Mouse (Mus musculus) NIH3T3 (cell line): ENCODE measurements around the gene Oxld1.

Experiments
- DNase-seq: peaks from one replicate; pipeline ENCODE4 v3.0.0-alpha.2; 2012; ENCODE audit warnings: low read depth

The Oxld1 gene

DNA sequence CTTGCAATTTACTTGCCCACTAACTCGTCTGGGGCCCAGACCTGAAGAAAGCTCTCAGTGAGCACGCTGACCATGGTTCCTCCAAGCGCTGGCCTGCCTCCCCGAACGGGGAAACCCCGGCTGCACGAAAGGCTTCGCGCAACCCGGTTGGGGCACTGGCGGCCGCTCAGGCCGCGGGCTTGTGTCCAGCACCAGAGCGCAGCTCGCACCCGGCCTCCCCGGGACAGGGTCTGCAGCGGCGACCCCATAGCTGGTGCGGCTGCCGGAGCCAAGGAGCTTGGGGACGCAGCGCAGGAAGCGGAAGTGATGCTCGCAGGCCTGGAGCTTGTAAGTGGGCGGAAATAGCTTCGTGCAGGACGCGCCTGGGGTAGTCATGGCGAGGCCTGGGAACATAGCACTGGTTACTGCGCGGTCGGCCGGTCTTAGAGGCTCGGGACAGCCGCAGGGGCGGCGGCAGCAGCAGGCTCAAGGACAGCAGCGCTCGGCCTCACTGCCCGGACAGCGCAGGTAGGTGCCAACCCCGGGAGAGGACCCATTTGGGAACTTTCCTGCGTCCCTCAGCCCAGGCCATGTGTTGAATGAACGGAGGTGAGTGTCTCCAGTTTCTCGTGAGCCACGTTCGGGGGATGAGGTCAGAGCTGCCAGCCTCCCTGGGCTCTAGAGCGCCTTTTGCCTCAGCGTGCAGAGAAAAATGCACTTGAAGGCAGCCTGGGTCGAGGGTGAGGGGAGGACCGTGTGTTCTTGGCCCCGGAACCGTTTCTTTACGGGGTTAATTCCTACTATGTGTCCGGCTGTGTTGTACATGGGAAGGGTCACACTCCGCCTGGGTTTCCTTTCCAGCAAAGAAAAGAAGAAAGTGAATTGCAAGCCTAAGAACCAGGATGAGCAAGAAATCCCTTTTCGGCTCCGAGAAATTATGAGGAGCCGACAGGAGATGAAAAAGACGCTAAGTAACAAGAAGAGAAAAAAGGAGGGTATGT lies at the start of gene Oxld1, which contains the start of gene Ccdc137:
Oxld1 (minus strand) TSS at position 297 of the 980 bp plus-strand sequence.
Ccdc137 (plus strand) TSS at position 344 of the 980 bp plus-strand sequence.
- peak; percentile 86 for DNase-seq

DNA sequence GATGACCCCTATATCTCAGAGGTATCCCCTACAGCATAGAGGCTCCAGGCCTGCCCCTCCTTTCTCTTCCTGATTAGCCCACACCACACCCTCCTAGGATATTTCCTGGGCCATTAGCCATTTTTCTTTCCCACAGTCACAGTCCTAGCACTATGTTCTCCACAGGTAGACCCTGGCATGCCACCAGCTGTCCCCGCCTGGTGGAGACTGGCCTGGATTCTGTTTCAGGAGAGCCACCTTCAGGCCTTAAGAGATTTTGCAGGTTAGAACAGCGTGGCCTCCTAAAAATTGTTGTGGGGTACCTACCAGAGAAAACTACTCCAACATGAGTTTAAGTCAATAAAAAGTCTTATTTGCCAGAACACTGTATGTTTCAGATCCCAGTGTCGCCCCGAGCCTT lies 49.0 kb upstream of the Oxld1 start:
- no peak for DNase-seq

- DNase-seq, result no peak
Measured at GRCm38 (mm10) chr11:120505661-120506060, 47.8 kb upstream of the Oxld1 start.

- DNase-seq, result no peak
Measured at GRCm38 (mm10) chr11:120501701-120502100, 43.8 kb upstream of the Oxld1 start.

DNA sequence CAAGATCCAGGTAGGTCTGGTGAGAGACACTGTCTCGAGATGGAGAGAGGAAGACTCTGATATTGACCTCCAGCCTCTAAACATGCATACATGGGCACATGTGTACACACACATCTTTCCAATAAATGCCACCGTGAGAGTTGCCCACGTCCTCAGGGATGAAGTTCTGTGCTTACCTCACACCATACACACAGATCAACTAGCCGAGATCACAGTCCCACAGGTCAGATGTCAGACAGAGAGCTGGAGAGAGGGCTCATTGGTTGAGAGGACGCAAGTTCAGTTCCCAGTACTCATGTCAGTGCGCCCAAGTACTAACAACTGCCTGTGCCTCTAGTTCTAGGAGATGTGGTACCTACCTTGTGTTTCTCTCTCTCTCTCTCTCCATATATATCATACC lies 43.1 kb upstream of the Oxld1 start:
- DNase-seq, result no peak

- DNase-seq, result no peak
Measured at GRCm38 (mm10) chr11:120500357-120500756, 42.5 kb upstream of the Oxld1 start.

- DNase-seq, result no peak
Measured at GRCm38 (mm10) chr11:120499894-120500293, 42.0 kb upstream of the Oxld1 start.

DNA sequence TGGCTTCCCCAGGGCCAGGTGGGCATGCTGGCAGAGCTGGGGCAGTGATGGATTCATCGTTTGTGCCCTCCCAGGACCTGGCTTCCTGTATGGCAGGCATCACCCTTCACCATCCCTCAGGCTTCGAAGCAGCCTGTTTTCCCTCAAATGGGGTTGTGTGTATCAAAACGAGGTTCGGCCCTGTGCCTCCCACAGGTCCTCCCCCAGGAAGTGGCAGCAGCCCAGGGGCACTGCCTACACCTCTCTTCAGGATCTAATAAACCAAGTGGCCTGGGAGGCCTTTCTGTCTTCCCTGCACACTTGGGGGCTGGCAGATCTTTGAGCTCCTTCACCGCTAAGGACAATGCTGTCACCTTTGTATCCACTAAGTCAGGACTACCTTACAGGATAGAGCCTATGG lies 41.0 kb upstream of the Oxld1 start:
- no peak for DNase-seq

DNA sequence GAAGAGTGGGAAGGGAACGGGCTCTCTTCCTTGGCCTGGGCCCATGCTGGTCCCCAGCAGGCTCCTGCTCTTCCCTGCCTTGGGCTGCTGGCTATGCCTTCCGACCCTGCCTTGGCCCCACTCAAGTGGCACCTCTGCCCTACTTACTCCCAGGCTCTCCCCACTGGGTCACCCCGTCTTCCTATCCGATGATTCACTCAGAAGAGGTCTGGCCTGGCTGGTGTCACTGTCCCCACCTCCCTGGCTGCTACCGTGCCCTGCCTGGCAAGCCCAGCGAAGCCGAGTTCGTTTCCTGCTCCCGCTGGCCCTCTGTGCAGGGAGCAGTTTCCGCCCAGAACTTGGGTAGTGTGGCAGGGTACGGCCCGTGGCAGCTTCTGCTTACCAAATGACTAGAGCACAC lies 40.4 kb upstream of the Oxld1 start:
- DNase-seq, result no peak

DNA sequence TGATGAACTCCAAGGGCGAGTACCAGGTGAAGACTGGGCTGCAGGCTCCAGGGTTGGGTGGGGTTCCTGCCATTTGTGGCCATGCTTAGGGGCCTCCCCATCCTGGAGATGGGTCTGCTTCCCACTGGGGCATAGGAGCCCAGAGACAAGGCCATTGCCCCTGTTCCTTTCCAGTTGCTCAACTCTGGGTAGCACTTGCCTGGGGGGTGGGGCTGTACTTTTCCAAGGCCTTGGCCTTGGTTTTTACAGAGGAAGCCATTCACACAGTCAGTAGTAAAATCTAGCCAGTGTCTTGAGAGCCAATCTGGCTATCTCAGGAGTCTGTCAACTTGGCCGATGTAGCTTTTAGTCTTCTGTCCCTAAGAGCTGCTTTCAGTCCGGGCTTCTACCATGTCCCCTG lies 39.6 kb upstream of the Oxld1 start:
- no peak for DNase-seq

DNA sequence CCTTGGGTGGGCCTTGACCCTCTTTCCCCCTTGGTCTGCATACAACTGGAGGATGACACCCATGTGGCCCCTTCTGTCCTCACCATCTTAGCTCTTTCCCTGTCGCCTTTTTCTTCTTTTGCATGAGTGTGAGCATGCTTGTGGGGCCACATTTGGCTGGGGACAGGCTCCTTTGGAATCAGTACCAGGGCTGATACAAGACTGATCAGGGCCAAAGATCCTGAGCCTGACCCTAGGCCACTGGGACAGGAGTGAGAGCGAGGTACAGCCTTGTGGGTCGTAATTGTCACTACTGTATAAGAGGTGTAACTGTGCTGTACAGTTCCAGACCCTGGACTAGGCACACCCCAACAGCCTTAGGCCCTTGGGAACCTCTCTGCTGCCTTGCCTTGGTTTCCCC lies 36.0 kb upstream of the Oxld1 start:
- no peak for DNase-seq

DNA sequence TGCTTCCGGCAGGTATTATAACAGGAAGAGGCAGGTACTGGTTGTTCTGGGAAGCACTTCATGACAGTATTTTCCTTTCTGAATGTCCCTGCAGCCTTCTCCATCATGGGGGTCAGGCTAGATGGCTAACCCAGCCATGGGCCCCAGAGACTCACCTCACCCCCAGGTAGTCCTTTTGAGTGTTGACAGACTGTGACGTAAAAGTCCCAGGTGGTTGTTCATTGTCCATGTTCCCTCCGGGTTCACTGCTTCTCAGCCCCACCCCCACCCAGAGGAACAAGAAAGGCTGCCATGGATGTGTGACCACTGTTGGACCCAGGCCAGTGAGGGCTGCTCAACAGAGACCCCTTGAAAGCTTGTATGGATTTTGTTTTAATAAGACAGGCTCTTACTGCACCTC lies 35.5 kb upstream of the Oxld1 start:
- no peak for DNase-seq

DNA sequence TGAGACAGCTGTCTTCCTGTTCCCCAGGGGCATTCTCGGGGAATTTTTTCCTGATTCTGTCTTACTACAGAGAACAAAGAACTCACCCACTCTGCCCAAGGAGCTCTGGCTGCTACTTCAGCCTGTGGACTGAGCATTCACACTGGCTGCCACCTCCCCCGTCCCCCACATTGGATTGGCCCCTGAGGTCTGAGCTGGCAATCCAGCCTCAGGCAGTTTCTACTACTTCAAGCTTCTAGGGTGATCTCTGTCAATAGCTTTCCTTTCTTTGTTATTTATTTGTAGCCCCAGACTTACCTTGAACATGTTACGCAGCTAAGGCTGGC lies 35.0 kb upstream of the Oxld1 start:
- DNase-seq, result peak; percentile 48

- peak; percentile 58 for DNase-seq
Measured at GRCm38 (mm10) chr11:120492024-120492877, 34.4 kb upstream of the Oxld1 start.

- DNase-seq, result peak; percentile 94
Measured at GRCm38 (mm10) chr11:120491317-120492023, 33.6 kb upstream of the Oxld1 start, which contains the start of gene Slc25a10. TSS of gene Slc25a10 (plus strand) at chr11:120491840.

DNA sequence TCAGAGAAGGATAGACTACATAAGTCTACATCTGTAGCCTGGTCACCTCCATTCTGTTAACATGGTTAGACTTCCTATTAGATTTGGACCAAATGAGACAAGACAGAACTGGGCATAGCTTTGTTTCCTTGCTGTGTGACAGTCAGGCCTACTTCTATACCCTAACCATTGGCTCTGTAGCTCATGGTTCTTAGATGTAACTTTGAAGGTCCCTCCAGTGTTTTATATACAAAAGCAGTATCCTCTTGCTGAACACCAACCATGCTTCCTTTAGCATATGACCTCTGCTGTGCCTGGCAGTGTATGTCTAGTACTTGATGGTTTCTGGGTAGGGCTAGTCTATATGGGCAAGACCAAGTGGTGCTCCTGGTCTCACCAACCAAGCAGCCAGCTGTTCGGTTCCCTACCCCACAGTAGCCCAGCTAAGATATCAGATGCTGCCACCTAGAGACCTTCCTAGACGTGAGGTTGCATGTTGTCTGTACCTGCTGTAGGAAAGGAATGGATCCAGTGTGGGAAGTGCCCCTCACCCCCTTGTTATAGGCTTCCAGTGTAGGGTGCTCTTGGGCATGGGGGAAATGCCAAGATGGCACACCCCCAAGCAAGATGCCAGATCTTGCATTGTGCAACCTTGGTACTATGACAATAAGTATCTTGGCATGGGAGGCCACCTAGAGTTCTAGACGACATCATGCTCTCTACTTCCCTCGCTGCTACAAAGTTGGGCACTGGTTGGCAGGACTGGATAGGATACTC lies 32.6 kb upstream of the Oxld1 start:
- no peak for DNase-seq

- DNase-seq, result peak; percentile 92
Measured at GRCm38 (mm10) chr11:120489054-120489761, 31.3 kb upstream of the Oxld1 start.

GRCm38 (mm10) chr11:120488516-120488915 lies 30.6 kb upstream of the Oxld1 start:
- no peak for DNase-seq

DNA sequence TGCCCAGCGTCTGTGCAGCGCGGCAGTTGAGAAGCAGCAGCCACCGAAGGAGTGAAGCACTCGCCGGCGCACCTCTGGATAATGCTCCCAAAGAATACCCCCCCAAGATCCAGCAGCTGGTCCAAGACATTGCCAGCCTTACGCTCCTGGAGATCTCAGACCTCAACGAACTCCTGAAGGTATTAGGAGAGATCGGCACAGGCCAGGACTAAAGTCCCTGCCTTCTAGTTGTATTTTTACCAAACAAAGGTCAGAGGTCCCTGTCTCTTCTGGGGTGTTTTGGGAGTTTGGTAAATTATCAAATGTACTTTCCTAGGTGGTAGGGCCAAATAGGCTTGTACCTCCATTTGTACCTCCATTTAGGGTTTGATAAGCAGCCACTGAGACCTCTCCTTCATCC lies 27.4 kb upstream of the Oxld1 start:
- DNase-seq, result no peak

DNA sequence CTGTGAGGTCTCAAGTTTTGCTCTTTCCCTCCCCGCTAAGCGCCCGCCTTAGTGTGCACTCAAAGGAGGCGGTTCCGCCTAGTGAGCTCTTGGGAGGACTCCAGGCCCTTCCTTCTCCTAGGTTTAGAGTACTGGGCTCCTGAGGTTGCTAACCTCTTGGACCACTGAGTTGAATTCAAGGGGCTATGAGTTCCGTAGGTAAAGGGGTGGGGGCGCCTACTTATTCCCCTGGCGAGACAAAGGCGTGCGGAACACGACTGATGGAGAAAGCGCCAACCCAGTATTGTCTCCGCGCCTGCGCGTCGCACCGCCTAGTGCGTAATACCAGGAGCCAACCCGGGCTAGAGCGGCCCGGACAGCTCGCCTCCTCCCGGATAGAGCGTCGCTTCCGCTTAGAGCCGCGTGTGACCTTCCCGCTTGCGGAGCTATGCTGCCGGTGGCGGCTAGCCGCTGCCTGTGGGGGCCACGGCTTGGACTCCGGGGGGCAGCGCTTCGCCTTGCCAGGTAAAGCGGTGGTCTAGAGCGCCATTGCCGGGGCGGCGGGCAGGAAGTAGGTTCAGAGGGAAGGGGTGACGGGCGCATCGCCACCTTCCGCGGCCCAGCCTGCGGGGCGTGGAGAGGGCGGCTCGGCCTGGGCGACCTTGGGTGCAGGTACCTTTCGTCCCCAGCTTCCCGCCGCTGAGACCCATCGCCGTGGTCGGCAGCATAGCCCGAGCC lies 26.6 kb upstream of the Oxld1 start, which contains the start of gene Mrpl12:
Mrpl12 (plus strand) TSS at position 349 of the 717 bp plus-strand sequence.
- peak; percentile 97 for DNase-seq
